Mouse (Mus musculus) intestine, embryonic 16.5 days (tissue): ENCODE data around the gene Arrb1. TPM values are rescaled to one million over a fixed set of nuclear protein-coding genes. Genes with fewer than 3 reads are reported as not detected.

Source experiments
- microRNA counts: library from miRNA; unstranded; fragments of <30 nt; microRNA quantifications from one replicate; lab custom pipeline; 2016
- microRNA-seq: library from miRNA; unstranded; fragments of <30 nt; microRNA quantifications from one replicate; pipeline ENCODE4, GENCODE M21; 2016
- polyA plus RNA-seq: library from polyadenylated mRNA; unstranded; fragments of >200 nt; fragmentation: Nextera tagmentation; extraction: Ambion mirVana; gene quantifications from 2 replicates; pipeline ENCODE4 v1.2.1, GENCODE M21; 2015

Arrb1 gene
- polyA plus RNA-seq, 1 experiment from 2014 or later: 9.2 TPM

MicroRNAs within 50 kb of the gene (microRNA counts, 519-probe panel; counts per million panel counts)
- 2,076 counts per million, percentile 46 among the panel's probes with 10 or more counts for microRNA mmu-miR-326 (lab: Ali Mortazavi, UCI)

Small RNA genes within 50 kb of the gene (microRNA-seq; reads per million reads assigned to microRNA genes)
- gene Mir326: 25.3 reads per million, percentile 31 among the genes with 10 or more reads in this experiment

Other genes with a start within 250 kb of the Arrb1 start
- 903 and 983 TPM in 2 replicates for gene Serpinh1, start 182.2 kb upstream of the Arrb1 start, polyA plus RNA-seq
- gene Gdpd5, start 154.1 kb upstream of the Arrb1 start, polyA plus RNA-seq: 17.1 and 17.5 TPM in 2 replicates
- gene Klhl35, start 69.5 kb upstream of the Arrb1 start, polyA plus RNA-seq: 0.15 and 0.17 TPM in 2 replicates
- 775 and 816 TPM in 2 replicates for gene Rps3, start 51.7 kb upstream of the Arrb1 start, polyA plus RNA-seq
- gene Tpbgl, start 91.6 kb downstream of the Arrb1 start, polyA plus RNA-seq: 1.0 and 1.1 TPM in 2 replicates
- 3.0 and 3.7 TPM in 2 replicates for gene Slco2b1, start 175.9 kb downstream of the Arrb1 start, polyA plus RNA-seq
- not detected in 2 replicates for gene Olfr520, start 194.8 kb downstream of the Arrb1 start, polyA plus RNA-seq
- not detected in 2 replicates for gene Olfr521, start 228.0 kb downstream of the Arrb1 start, polyA plus RNA-seq